Mouse (Mus musculus) cerebellum, postnatal 25 days (tissue): ENCODE measurements around the gene Hmgb1.

Source experiments
- DNase-seq, 2 experiments: peaks; one replicate each; pipeline ENCODE4 v3.0.0; 2021; ENCODE audit warnings: mixed read lengths in 2 of 2

Hmgb1 gene

GRCm38 (mm10) chr5:149184104-149184843 lies at the start of gene Hmgb1, which contains the start of gene Uspl1:
TSS of gene Hmgb1 (minus strand) at chr5:149184489.
TSS of gene Uspl1 (plus strand) at chr5:149184350.
- DNase-seq = peak; percentile 99

DNA sequence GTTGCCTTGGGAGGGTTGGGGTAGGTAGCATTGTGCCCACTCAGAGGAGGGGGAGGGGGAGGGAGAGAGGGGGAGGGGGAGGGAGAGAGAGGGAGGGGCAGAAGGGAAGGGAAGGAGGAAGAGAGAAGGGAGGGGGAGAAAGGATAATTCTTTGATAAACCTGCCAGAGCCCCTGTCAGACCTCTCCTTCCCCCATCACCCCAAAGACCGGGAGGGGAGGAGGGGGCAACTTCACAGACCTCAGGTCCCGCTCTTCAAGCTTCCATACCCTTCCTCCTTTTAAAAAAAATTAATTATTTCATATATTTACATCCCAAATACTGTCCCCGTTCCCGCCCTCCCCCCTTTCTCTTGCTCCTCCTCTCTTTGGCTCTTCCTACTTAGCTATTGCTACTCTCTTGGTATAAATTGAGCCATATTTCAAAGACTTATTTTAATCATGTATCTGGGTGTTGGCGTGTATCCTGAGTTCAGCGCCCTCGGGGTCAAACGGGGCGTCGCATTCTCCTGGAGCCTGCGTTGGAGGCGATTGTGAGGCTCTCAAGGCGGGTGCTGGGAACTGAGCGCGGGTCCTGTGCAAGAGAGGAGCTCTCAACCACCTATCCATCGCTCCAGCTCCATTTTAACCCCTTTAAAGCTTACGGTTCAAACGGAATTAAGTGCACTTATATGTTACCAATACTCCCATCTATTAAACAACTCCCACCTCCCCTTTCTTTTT lies 45.5 kb upstream of the Hmgb1 start:
- DNase-seq = no peak

GRCm38 (mm10) chr5:149228700-149229618 lies 44.7 kb upstream of the Hmgb1 start:
- DNase-seq = peak; percentile 96 to 97

- no peak for DNase-seq
Measured at GRCm38 (mm10) chr5:149224666-149225065, 40.4 kb upstream of the Hmgb1 start.

DNA sequence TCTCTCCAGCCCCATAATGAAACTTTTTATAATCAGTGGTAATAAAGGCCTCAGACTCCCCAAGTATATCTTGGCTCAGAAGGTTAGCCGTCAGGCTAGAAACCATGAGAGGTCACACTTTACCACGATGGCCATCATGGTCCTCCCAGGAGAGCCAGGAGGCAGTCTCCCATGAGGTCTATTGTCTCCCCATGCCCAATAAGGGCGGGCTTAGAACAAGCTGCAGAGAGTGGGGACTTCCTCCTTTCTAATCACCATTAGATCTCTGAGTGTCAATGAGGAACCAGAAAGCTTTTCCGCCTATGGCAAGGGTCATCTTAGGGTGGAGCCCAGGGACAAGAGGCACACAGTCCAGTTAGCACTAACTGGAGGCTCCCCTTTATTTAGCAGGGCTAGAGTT lies 37.1 kb upstream of the Hmgb1 start:
- no peak for DNase-seq

DNA sequence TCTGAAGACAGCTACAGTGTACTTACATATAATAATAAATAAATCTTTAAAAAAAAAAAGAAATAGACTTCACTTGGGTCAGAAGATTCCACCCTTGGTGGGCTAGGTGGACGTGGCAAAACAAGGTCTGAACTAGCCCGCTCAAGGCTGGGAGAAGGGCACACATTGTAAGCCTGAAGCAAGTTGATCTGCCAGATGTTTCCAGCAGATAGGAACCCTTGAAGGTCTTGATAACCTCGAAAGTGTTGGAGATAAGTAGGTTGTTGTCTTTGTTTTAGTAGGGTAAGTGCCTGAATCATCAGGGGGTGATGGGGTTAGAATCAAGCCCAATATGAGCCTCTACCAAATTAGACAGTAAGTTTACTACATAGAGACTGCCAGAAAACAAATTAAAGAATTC lies 35.2 kb upstream of the Hmgb1 start:
- no peak for DNase-seq

DNA sequence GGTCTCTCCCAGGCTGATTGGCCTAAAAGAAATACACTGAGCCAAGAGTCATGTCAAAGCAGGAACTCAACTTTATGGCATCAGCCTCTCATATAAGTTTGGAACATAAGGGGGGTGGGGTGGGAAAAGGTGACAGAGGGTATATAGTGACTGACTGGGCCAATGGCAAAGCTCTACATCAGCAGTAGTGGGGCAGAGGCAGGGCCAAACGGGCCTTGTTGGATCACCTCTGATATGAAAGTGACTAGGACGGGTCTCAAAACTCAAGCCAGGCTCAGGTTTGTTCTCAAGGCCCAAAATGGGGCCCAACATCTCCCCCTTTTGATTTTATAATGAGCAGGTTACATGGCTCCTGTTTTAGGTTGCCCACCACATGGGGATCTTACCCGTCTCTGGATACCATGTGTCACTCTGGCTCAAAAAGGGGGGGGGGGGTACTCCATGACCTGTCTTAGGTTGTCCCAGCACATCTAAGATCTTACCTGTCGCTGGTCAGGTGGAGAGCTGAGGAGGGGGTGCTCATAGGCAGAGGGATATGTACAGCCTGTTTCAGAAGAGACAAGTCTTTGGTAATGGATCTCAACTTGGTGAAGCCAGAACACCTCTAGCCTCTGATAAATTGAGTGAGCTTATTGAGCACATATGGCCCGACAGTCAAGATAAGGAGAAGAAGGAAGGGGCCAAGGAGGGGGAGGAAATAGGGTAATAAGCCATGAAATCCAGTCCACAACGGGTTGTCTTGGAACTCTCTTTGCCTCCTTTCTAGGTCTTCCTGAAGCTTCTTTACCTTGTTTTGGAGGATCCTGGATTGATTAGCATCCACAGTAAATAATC lies 33.5 kb upstream of the Hmgb1 start:
- no peak for DNase-seq

DNA sequence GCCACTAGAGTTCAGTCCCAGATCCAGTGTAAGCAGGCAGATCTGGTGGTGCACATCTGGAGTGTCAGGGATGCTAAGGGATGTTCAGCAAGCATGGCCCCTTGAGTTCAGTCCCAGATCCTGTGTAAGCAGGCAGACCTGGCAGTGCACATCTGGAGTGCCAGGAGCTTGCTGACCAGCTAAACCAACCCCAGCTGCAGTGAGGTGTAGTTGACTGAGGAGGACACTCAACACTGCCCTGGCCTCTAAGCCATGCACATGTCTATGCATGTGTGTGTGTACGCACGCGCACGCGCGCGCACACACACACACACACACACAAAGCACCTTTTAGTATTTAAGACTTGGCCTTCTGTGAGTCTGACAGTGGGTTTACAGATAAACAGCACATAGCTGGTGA lies 31.3 kb upstream of the Hmgb1 start:
- no peak for DNase-seq

GRCm38 (mm10) chr5:149212806-149213205 lies 28.5 kb upstream of the Hmgb1 start:
- DNase-seq = no peak

GRCm38 (mm10) chr5:149211041-149211440 lies 26.8 kb upstream of the Hmgb1 start:
- no peak for DNase-seq

- DNase-seq = no peak
Measured at GRCm38 (mm10) chr5:149209328-149209727, 25.0 kb upstream of the Hmgb1 start.

GRCm38 (mm10) chr5:149208776-149209175 lies 24.5 kb upstream of the Hmgb1 start:
- no peak for DNase-seq

DNA sequence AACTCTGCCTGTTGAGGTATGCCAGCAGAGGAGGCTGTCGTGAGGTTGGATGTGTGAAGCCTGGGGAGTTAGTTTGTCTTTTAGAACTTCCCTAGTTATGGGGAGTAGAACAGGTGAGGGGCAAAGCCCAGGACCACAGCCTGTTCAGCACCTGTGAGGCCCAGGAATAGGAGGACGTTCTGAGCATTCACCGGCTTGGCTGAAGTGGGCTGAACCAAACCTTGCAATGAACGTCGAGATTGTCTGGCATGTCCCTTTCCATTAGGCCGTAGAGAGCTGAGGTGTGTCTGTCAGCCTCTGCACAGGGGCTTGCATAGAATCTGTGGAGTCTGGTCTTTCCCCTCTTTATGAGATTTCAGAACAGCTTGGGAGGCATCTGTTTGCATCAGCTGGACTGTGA lies 23.4 kb upstream of the Hmgb1 start:
- DNase-seq = no peak

DNA sequence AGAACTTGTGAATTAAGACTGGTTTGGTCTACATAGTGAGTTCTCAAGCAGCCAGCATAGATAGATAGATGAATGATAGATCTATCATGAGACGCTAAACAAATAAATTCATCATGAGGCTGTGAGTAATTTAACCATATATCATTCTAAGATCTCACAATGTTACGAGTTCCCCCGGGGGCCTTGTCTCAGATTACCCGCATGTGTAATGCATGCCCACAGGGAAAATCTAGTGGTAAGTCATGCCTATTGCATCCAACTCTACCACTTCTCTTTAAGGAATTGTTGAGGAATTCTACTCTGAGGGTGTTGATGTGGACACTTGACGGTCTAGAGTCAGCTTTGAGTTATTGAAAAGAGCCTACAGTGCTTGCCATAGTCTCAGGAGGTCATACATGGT lies 22.0 kb upstream of the Hmgb1 start:
- no peak for DNase-seq

GRCm38 (mm10) chr5:149205265-149205664 lies 21.0 kb upstream of the Hmgb1 start:
- no peak for DNase-seq

- DNase-seq = no peak
Measured at GRCm38 (mm10) chr5:149204822-149205221, 20.5 kb upstream of the Hmgb1 start.

DNA sequence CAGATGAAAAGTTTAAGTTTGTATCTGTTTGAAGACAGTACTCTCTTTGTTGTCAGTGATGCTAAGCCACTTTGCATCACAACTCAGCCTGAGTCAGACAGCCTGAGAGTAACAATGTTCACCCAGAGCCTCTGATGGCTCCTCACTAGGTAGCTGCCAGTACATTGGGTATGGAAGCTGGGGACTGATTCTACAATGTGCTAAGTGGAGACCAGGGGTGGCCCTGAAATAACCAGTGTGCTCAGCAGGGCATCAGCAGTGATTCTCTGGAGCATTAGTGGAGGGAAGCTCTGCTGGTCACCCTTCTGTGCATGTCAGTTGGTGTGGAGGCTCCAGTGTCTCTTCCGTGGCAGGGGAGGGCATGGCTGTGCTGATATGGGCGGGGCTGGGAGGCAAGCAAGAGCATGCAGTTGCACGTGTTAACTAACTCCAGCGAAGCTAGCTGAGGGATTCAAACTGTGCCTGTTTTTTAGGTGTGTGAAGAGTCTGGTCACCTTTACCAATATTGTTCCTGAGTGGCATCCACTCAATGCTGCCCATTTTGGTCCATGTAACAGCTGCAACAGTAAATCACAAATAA lies 19.6 kb upstream of the Hmgb1 start:
- DNase-seq = no peak

DNA sequence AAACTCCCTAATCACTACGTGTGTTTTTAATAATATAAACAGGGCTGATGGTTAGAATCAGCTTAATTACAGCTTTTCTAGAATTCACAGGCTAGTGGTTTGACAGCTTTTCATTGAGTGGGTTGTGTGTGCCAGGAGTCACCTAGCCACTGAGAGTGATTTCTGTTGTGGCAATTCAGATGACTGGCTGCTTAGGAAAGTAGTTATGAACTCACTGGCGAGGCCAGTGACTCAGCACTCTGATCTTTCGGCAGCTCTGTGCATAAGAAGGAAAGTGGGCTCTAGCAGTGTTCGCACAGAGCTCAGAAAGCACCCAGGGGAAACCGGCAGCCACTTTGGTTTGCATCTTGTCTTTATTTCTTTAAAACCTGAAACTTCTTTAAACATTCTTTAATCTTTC lies 18.7 kb upstream of the Hmgb1 start:
- no peak for DNase-seq

DNA sequence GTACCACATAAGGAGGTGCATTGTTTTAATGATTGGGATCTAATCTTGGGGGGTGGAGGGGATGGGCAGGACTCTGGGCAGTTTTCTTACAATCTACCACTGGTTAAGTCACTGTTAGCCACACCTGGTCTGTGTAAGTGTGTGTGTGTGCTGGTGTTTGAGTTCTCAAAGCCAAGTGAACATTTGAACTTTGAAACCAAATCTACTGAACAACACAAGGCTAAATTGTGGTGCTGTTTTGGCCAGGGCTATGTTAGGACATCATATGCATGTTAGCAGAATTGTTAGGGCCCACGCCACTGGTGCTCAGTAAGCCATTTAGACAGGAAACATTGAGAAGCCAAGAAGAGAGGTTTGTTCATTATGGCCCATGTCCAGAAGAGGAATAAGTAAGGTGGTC lies 14.5 kb upstream of the Hmgb1 start:
- no peak for DNase-seq

- DNase-seq = no peak
Measured at GRCm38 (mm10) chr5:149196611-149197010, 12.3 kb upstream of the Hmgb1 start.

GRCm38 (mm10) chr5:149190160-149190559 lies 5.9 kb upstream of the Hmgb1 start:
- no peak for DNase-seq

GRCm38 (mm10) chr5:149185806-149186205 lies 1.5 kb upstream of the Hmgb1 start:
- no peak for DNase-seq
